Mouse (Mus musculus) heart, adult 2 months (tissue): ENCODE data around the gene Wbp1l.

ENCODE experiments used
- CTCF ChIP-seq: fragments of 200-600 bp; IDR thresholded peaks from 2 replicates; pipeline ENCODE4 v1.8.1; 2022; ENCODE audit warnings: antibody characterized with exemption, mild to moderate bottlenecking, moderate library complexity
- EP300 ChIP-seq: fragments of 200-500 bp; IDR thresholded peaks from 2 replicates; pipeline ENCODE4 v1.6.1; 2011; ENCODE audit warnings: low read depth, low read length, control low read depth; ENCODE audit not compliant: insufficient read depth

GRCm38 (mm10) chr19:46696943-46697342 lies 98.1 kb downstream of the Wbp1l start:
- TF ChIP-seq EP300 (no peak), CTCF (no peak)
